Mouse (Mus musculus): ENCODE measurements around the gene Dnlz.

Gene Dnlz

GRCm38 (mm10) chr2:26299336-26299735 is 52.6 kb downstream of the Dnlz start:
- no peak for DNase-seq (ENCODE audit: low read depth, low spot score)

GRCm38 (mm10) chr2:26298856-26299230 is 53.1 kb downstream of the Dnlz start:
- no peak for DNase-seq (ENCODE audit: low read depth, low spot score)

DNA sequence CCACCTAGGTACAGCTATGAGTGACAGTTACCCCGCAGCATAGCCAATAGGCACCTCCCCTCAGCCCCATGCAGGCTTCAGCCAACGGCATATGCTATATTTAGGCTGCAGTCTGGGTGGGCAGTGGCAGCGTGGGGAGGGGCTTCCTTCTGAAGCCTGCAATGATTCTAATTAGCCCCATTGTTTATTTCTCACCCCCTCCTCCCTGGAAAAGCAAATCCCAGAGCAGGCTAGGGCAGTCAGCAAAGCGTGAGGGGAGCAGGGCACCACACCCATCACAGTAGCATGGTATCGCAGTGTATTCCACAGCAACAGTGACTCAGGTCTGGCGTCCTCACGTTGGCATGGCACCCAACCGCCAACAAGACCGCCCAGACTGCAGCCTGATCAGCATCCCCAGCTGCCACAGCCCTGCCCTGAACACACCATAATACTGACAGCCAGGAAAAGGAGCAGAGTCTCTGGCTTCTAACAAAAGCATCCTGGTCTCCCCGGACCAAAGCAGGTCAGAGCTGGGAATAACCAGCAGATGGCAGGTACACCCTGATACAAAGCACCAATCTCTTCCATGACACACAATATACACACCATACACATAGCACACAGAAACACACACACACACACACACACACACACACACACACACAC is 53.6 kb downstream of the Dnlz start:
- DNase-seq (ENCODE audit: low read depth, low spot score) = no peak

Measured in retina, adult 2 months (tissue).